7 mouse cellular contexts compared by ENCODE assay signal in the genomic region with DNA sequence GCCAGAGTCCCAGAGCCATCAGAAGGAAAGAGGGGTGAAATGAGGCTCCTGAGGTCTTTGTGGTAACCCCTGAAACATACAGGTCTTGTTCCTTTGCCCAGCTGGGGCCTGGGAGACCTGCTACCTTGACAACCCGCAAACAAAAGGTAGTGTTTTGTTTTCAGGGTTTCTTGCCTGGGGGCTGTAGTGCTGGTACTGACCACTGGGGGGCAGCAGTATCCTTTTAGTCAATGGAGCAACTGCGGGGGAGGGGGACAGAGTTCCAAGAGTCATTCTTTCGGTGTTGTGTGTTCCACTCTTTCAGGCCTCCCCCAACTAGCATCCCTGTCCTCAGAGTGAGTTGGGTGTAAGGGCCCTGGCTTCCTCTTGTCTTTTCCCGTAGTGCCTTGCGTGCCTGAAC. TPM values are rescaled to one million over a fixed set of nuclear protein-coding genes. Genes with fewer than 3 reads are reported as not detected.
A peak's percentile ranks its signal among the peaks of the same experiment; 100 is the strongest.
DNase-seq lines count a peak whose midpoint lies in the region; ATAC-seq and TF ChIP-seq lines count a peak whose summit lies in the region.

No protein-coding gene starts in this region.

- no peak for DNase-seq in Patski (ENCODE audit: low read depth, low spot score)
- DNase-seq in cerebellum, adult 8-10 months: peak; percentile 92
- DNase-seq in frontal cortex, postnatal 14 days (ENCODE audit: low spot score in 2 of 2): peak; percentile 69 to 84
- DNase-seq in left cerebral cortex, postnatal 10 days (ENCODE audit: extremely low spot score in 1 of 2, low spot score in 2 of 2): peak; percentile 78 to 89
- peak; percentile 88 to 90 for DNase-seq in right cerebral cortex, postnatal 10 days (ENCODE audit: low spot score in 2 of 2)

- ATAC-seq in Patski: peak; percentile 3
- no peak for ATAC-seq in hindbrain, embryonic 13.5 days (ENCODE audit: low FRiP score)
- peak; percentile 75 for ATAC-seq in megakaryocyte progenitor cell, adult 5-6 weeks (replicated peaks; ENCODE audit: poor library complexity)

- peak overlapping the region; percentile 99 for H3K9ac ChIP-seq in hindbrain, embryonic 13.5 days

- no peak for TF ChIP-seq CTCF in Patski (IDR thresholded peaks at IDR 0.05)

- H3K4me2 ChIP-seq in hindbrain, embryonic 13.5 days: peak overlapping the region; percentile 84

- peak overlapping the region; percentile 95 for H3K27ac ChIP-seq in hindbrain, embryonic 13.5 days

- peak overlapping the region; percentile 88 for H3K4me3 ChIP-seq in hindbrain, embryonic 13.5 days

- CTCF ChIA-PET in Patski (lab: Charles Lee): interaction anchor here (5.1 kb wide), 1 partner anchor 32 kb away, joined by 65 read pairs; no protein-coding TSS in a partner anchor

- H3K36me3 ChIP-seq in hindbrain, embryonic 13.5 days: peaks cover 19% of the 10 kb centered on the region

- POLR2A ChIA-PET in Patski (lab: Charles Lee): interaction anchor here (1.1 kb wide), 1 partner anchor 69 kb away, joined by 3 read pairs; no protein-coding TSS in a partner anchor

- H3K27me3 ChIP-seq in Patski: no peaks in the 10 kb centered on the region
- 0 out of 2 replicates have a peak, but pooled peaks cover 14% of the 10 kb centered on the region for H3K27me3 ChIP-seq in hindbrain, embryonic 13.5 days

- WGBS in hindbrain, embryonic 13.5 days: 16% methylated on average over 5 of the region's 5 CpGs

- H3K9me3 ChIP-seq in hindbrain, embryonic 13.5 days: no peaks in the 10 kb centered on the region

- H3K4me1 ChIP-seq in hindbrain, embryonic 13.5 days (replicated peaks): peaks cover 57% of the 10 kb centered on the region

- intact Hi-C loops in left cerebral cortex, postnatal 10 days (cut with DNase I): loop anchor here (2.0 kb wide), 2 partner anchors 32 to 70 kb away; no protein-coding TSS in a partner anchor

- in situ Hi-C loops in Patski (cut with MboI; ENCODE audit: low pct_unique_long_range_greater_than_20kb): no loop called here

RNA-seq across cellular contexts. Expression of gene Ralgds, which starts 1.6 kb away (rescaled TPM):
- 45.5 TPM for polyA plus RNA-seq in Patski (2021)
- polyA plus RNA-seq in hindbrain, embryonic 13.5 days (2015; fragmentation: Nextera tagmentation; extraction: Ambion mirVana): 78.9 and 87.9 TPM in 2 replicates
- total RNA-seq in left cerebral cortex, postnatal 10 days (2021): 100 to 1,000 TPM; 148 to 156 TPM
- total RNA-seq in megakaryocyte progenitor cell, adult 5-6 weeks (2015): 3.4 and 7.4 TPM in 2 replicates
- total RNA-seq in megakaryocyte progenitor cell, adult 5-6 weeks (2017): 3.2 and 3.3 TPM in 2 replicates

RNA-seq across cellular contexts. Expression of gene Gm10134, which starts 8.6 kb away (rescaled TPM):
- not detected for polyA plus RNA-seq in Patski (2021)
- 2.1 and 3.6 TPM in 2 replicates for polyA plus RNA-seq in hindbrain, embryonic 13.5 days (2015; fragmentation: Nextera tagmentation; extraction: Ambion mirVana)
- total RNA-seq in left cerebral cortex, postnatal 10 days (2021): 1 to 10 TPM; 1.8 to 3.1 TPM
- total RNA-seq in megakaryocyte progenitor cell, adult 5-6 weeks (2015): not detected in 2 replicates
- not detected in 2 replicates for total RNA-seq in megakaryocyte progenitor cell, adult 5-6 weeks (2017)

RNA-seq across cellular contexts. Expression of gene Gbgt1, which starts 17.8 kb away (rescaled TPM):
- not detected for polyA plus RNA-seq in Patski (2021)
- polyA plus RNA-seq in hindbrain, embryonic 13.5 days (2015; fragmentation: Nextera tagmentation; extraction: Ambion mirVana): 0.52 and 1.0 TPM in 2 replicates
- total RNA-seq in left cerebral cortex, postnatal 10 days (2021): 1 to 10 TPM; 2.4 to 2.7 TPM
- total RNA-seq in megakaryocyte progenitor cell, adult 5-6 weeks (2015): not detected in 2 replicates
- total RNA-seq in megakaryocyte progenitor cell, adult 5-6 weeks (2017): not detected in 2 replicates

RNA-seq across cellular contexts. Expression of gene Mrps2, which starts 46.6 kb away (rescaled TPM):
- polyA plus RNA-seq in Patski (2021): 43.1 TPM
- polyA plus RNA-seq in hindbrain, embryonic 13.5 days (2015; fragmentation: Nextera tagmentation; extraction: Ambion mirVana): 51.9 and 52.6 TPM in 2 replicates
- 10 to 100 TPM; 38.8 to 38.9 TPM for total RNA-seq in left cerebral cortex, postnatal 10 days (2021)
- 64.8 and 71.0 TPM in 2 replicates for total RNA-seq in megakaryocyte progenitor cell, adult 5-6 weeks (2015)
- 31.2 and 32.5 TPM in 2 replicates for total RNA-seq in megakaryocyte progenitor cell, adult 5-6 weeks (2017)

RNA-seq across cellular contexts. Expression of gene 1700007K13Rik, which starts 48.4 kb away (rescaled TPM):
- 3.0 TPM for polyA plus RNA-seq in Patski (2021)
- 2.4 and 3.1 TPM in 2 replicates for polyA plus RNA-seq in hindbrain, embryonic 13.5 days (2015; fragmentation: Nextera tagmentation; extraction: Ambion mirVana)
- total RNA-seq in left cerebral cortex, postnatal 10 days (2021): 1 to 10 TPM; 3.2 to 3.5 TPM
- total RNA-seq in megakaryocyte progenitor cell, adult 5-6 weeks (2015): not detected in 2 replicates
- total RNA-seq in megakaryocyte progenitor cell, adult 5-6 weeks (2017): not detected in 2 replicates

Comparison
In these comparisons a context has a peak if more than half of its experiments do, and no peak if none do; other contexts are left out.
1. RNA of gene Ralgds, which starts 1.6 kb away (total RNA-seq): 148 to 156 TPM in left cerebral cortex, postnatal 10 days; 3.2 to 7.4 TPM in megakaryocyte progenitor cell, adult 5-6 weeks; every median in the first group is over 10 times any median in the second.